Mouse (Mus musculus) gastrocnemius, adult 2 months (tissue): ENCODE measurements around the gene Lctl. TPM values are rescaled to one million over a fixed set of nuclear protein-coding genes. Genes with fewer than 3 reads are reported as not detected.
A peak's percentile ranks its signal among the peaks of the same experiment; 100 is the strongest.
"Not testable (repeated sequence)": the region's sequence is repeated elsewhere in the genome, so short reads cannot be mapped to it uniquely, and the experiment has no call there.

Source experiments
- DNase-seq: peaks from one replicate; pipeline ENCODE4 v3.0.0; 2022
- H3K27ac ChIP-seq: fragments of 200-600 bp; 2 replicates; pipeline ENCODE4 v1.8.1; 2022; ENCODE audit warnings: mild to moderate bottlenecking
- H3K4me3 ChIP-seq: fragments of 200-600 bp; 2 replicates; pipeline ENCODE4 v1.8.1; 2022; ENCODE audit warnings: mild to moderate bottlenecking, moderate library complexity
- CTCF ChIP-seq: fragments of 200-600 bp; IDR thresholded peaks from 2 replicates; pipeline ENCODE4 v1.8.1; 2022; ENCODE audit warnings: antibody characterized with exemption, mild to moderate bottlenecking, moderate library complexity
- intact Hi-C: fragments of 180-260 bp; cut with DNase I; formaldehyde crosslinking; loops from one replicate; pipeline ENCODE4 v1.15.1; 2025
- total RNA-seq, 2 experiments: library from RNA; stranded (reverse); gene quantifications; 2 replicates each; pipeline ENCODE4 v1.2.3; 2021

The Lctl gene
- total RNA-seq, 2 experiments from 2014 or later, result 0.28 TPM; not detected in 1

GRCm38 (mm10) chr9:64174766-64175165 lies 57.8 kb downstream of the Lctl start:
- peak overlapping the region; percentile 80 for H3K4me3 ChIP-seq
- intact Hi-C loops, result loop anchor here (5.0 kb wide), 1 partner anchor 98 kb away; no protein-coding TSS in a partner anchor
- DNase-seq, result no peak
- no peak overlapping the region for H3K27ac ChIP-seq
- TF ChIP-seq CTCF, result no peak

- intact Hi-C loops, result loop anchor here (5.0 kb wide), 1 partner anchor 97 kb away; no protein-coding TSS in a partner anchor
- DNase-seq, result no peak
- TF ChIP-seq CTCF, result no peak
- Histone ChIP-seq H3K27ac (no peak overlapping the region), H3K4me3 (no peak overlapping the region)
Measured at GRCm38 (mm10) chr9:64175378-64175777, 58.4 kb downstream of the Lctl start.

- no peak for DNase-seq
- TF ChIP-seq CTCF, result peak; percentile 49
- intact Hi-C loops, result loop anchor here (5.0 kb wide), 1 partner anchor 94 kb away; no protein-coding TSS in a partner anchor
Measured at GRCm38 (mm10) chr9:64178610-64178973, 61.6 kb downstream of the Lctl start.

GRCm38 (mm10) chr9:64178974-64179646 lies 62.2 kb downstream of the Lctl start, which contains the start of gene Snapc5:
Gene Snapc5, plus strand, starts transcription at chr9:64179274.
- peak within 1 kb of the TSS; percentile 94 for H3K27ac ChIP-seq
- H3K4me3 ChIP-seq, result peak within 1 kb of the TSS; percentile 83
- intact Hi-C loops, result loop anchor here (5.0 kb wide), 1 partner anchor 93 kb away; no protein-coding TSS in a partner anchor
- DNase-seq, result peak; percentile 92
- TF ChIP-seq CTCF, result peak; percentile 57

More at GRCm38 (mm10) chr9:64178610-64178973, 61.6 kb downstream of the Lctl start:
- peak overlapping the region; percentile 94 for H3K27ac ChIP-seq
- H3K4me3 ChIP-seq, result peak overlapping the region; percentile 83

- DNase-seq, intact Hi-C loops, H3K27ac ChIP-seq, H3K4me3 ChIP-seq: not testable (repeated sequence)
Measured at GRCm38 (mm10) chr9:64183295-64183694, 66.3 kb downstream of the Lctl start.

- Histone ChIP-seq H3K27ac (no peak overlapping the region), H3K4me3 (no peak overlapping the region)
- no peak for DNase-seq
- TF ChIP-seq CTCF, result no peak
- intact Hi-C loops, result no loop called here
Measured at GRCm38 (mm10) chr9:64184166-64184840, 67.4 kb downstream of the Lctl start.

Other genes with a start within 250 kb of the Lctl start
- 1 to 10 TPM; 2.2 to 5.7 TPM for gene Smad6, start 95.1 kb upstream of the Lctl start, total RNA-seq
- gene Zwilch, start 56.0 kb downstream of the Lctl start, total RNA-seq, result under 1 TPM; 0.41 to 0.42 TPM
- 100 to 1,000 TPM; 601 to 627 TPM for gene Rpl4, start 56.2 kb downstream of the Lctl start, total RNA-seq
- 10 to 100 TPM; 19.3 to 24.4 TPM for gene Snapc5, start 62.1 kb downstream of the Lctl start, total RNA-seq
- gene Uchl4, start 118.1 kb downstream of the Lctl start, total RNA-seq, result 1 to 10 TPM; 1.3 to 1.9 TPM
- gene Map2k1, start 136.5 kb downstream of the Lctl start, total RNA-seq, result 10 to 100 TPM; 52.8 to 55.7 TPM
- 10 to 100 TPM in 1 of 2 experiments, 1 to 10 TPM in 1; 7.9 to 10.3 TPM for gene Tipin, start 164.4 kb downstream of the Lctl start, total RNA-seq
- gene Dis3l, start 224.1 kb downstream of the Lctl start, total RNA-seq, result 10 to 100 TPM; 21.0 to 26.9 TPM